Mouse (Mus musculus) thymus, adult 2 months (tissue): ENCODE data around the gene Golph3.

Experiments
- CTCF ChIP-seq: fragments of 200-500 bp; IDR thresholded peaks from 2 replicates; pipeline ENCODE4 v1.5.1; 2012; ENCODE audit warnings: mild to moderate bottlenecking, control low read depth, low read length, moderate library complexity, borderline replicate concordance; ENCODE audit not compliant: control insufficient read depth, poor library complexity, insufficient read depth; ENCODE audit errors: extremely low read depth
- POLR2A ChIP-seq: fragments of 200-500 bp; IDR thresholded peaks from 2 replicates; pipeline ENCODE4 v1.6.1; 2012; ENCODE audit warnings: mild to moderate bottlenecking, low read length, control low read depth, moderate library complexity; ENCODE audit not compliant: control insufficient read depth, poor library complexity, insufficient read depth; ENCODE audit errors: extremely low read depth

DNA sequence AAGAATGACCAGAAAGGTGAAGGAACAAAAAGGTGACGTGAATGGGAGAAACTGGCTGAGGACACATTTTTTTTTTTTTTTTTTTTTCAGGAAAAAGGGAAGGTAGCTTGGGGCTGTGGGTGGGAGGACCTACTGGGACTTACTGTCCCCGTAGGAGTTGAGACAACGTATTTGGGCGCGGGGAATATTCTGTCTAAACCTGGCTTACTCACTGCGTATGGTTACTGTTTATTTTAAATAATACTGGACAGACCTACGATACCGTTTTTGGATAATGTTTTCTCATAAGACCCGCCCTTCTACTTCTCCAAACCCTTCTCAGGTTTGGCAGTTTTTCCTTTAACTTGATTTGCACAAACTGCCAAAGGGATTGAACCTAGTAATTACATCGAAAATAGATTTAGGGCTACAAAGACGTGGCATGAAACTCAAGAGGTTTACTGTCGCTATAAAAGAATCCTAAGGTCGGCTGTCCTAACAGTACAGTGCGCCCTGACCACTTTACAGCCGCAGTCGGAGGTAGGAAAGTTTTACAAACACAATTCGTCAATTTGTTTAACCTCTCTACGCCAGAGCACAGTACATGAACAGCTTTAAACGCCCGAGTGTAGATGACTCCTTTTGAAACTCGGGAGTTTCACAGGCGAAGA lies 684 bp upstream of the Golph3 start:
- TF ChIP-seq POLR2A: no peak
- no peak for TF ChIP-seq CTCF
